Mouse (Mus musculus) frontal cortex, adult (tissue): ENCODE results near the gene Aurkb.

Experiments used
- ATAC-seq: cut with Nextera tagmentation; 2 replicates; pipeline ENCODE4 v1.9.2; 2017; ENCODE audit warnings: mild to moderate bottlenecking, moderate library complexity, mixed read lengths; ENCODE audit not compliant: low TSS enrichment

Aurkb gene

GRCm38 (mm10) chr11:69036486-69037230 lies 8.8 kb upstream of the Aurkb start:
- no peak for ATAC-seq

- ATAC-seq = no peak
These were observed 8.0 kb upstream of the Aurkb start for GRCm38 (mm10) chr11:69037231-69038061.

- ATAC-seq = no peak
These were observed 7.3 kb upstream of the Aurkb start for GRCm38 (mm10) chr11:69038173-69038572.

- ATAC-seq = no peak
These were observed 938 bp downstream of the Aurkb start for GRCm38 (mm10) chr11:69046395-69046774.

GRCm38 (mm10) chr11:69047592-69047991 lies 2.1 kb downstream of the Aurkb start:
- no peak for ATAC-seq

GRCm38 (mm10) chr11:69048151-69048550 lies 2.7 kb downstream of the Aurkb start:
- no peak for ATAC-seq

GRCm38 (mm10) chr11:69050748-69051147 lies 5.3 kb downstream of the Aurkb start:
- no peak for ATAC-seq

- ATAC-seq = no peak
These were observed 6.3 kb downstream of the Aurkb start for GRCm38 (mm10) chr11:69051771-69052170.

- no peak for ATAC-seq
These were observed 7.5 kb downstream of the Aurkb start for GRCm38 (mm10) chr11:69052824-69053421.

GRCm38 (mm10) chr11:69053848-69054247 lies 8.4 kb downstream of the Aurkb start:
- no peak for ATAC-seq

GRCm38 (mm10) chr11:69058265-69058664 lies 12.8 kb downstream of the Aurkb start:
- no peak for ATAC-seq

- peak; percentile 15; the same call in 1 of the 2 replicates for ATAC-seq
These were observed 13.4 kb downstream of the Aurkb start for GRCm38 (mm10) chr11:69058729-69059356.

GRCm38 (mm10) chr11:69059357-69059974 lies 14.0 kb downstream of the Aurkb start, which contains the start of gene Borcs6:
TSS of gene Borcs6 (plus strand) at chr11:69059717.
- peak; percentile 89 for ATAC-seq

GRCm38 (mm10) chr11:69059975-69060411 lies 14.5 kb downstream of the Aurkb start:
- peak; percentile 3; the same call in 1 of the 2 replicates for ATAC-seq

- no peak for ATAC-seq
These were observed 15.2 kb downstream of the Aurkb start for GRCm38 (mm10) chr11:69060448-69061254.

GRCm38 (mm10) chr11:69061255-69061912 lies 15.9 kb downstream of the Aurkb start:
- ATAC-seq = no peak

GRCm38 (mm10) chr11:69062194-69062760 lies 16.8 kb downstream of the Aurkb start:
- ATAC-seq = no peak

- no peak for ATAC-seq
These were observed 17.3 kb downstream of the Aurkb start for GRCm38 (mm10) chr11:69062761-69063224.

- ATAC-seq = no peak
These were observed 18.2 kb downstream of the Aurkb start for GRCm38 (mm10) chr11:69063413-69064201.
